Mouse (Mus musculus): ENCODE measurements at regions not wholly inside any gene's neighbourhood (a gene's known extent, or its start where the extent isn't known, plus 50 kb on each side); places are given as distances from the start of the nearest gene placed in this dataset.

- ATAC-seq (ENCODE audit: poor library complexity, severe bottlenecking), result no peak
Observed at GRCm38 (mm10) chr16:78170627-78171605, 130.4 kb upstream of the Cxadr start.

GRCm38 (mm10) chr16:78156876-78157232 lies 144.4 kb upstream of the Cxadr start:
- no peak for ATAC-seq (ENCODE audit: poor library complexity, severe bottlenecking)

GRCm38 (mm10) chr16:78156138-78156875 lies 145.0 kb upstream of the Cxadr start:
- no peak for ATAC-seq (ENCODE audit: poor library complexity, severe bottlenecking)

GRCm38 (mm10) chr16:78153899-78154605 lies 147.2 kb upstream of the Cxadr start:
- ATAC-seq (ENCODE audit: poor library complexity, severe bottlenecking), result no peak

GRCm38 (mm10) chr16:78144146-78144545 lies 157.1 kb upstream of the Cxadr start:
- ATAC-seq (ENCODE audit: poor library complexity, severe bottlenecking), result no peak

GRCm38 (mm10) chr16:78135501-78135900 lies 165.8 kb upstream of the Cxadr start:
- no peak for ATAC-seq (ENCODE audit: poor library complexity, severe bottlenecking)

- ATAC-seq (ENCODE audit: poor library complexity, severe bottlenecking), result no peak
Observed at GRCm38 (mm10) chr16:78134531-78134930, 166.8 kb upstream of the Cxadr start.

GRCm38 (mm10) chr16:78121668-78122067 lies 179.6 kb upstream of the Cxadr start:
- no peak for ATAC-seq (ENCODE audit: poor library complexity, severe bottlenecking)

GRCm38 (mm10) chr16:78120346-78120899 lies 180.9 kb upstream of the Cxadr start:
- no peak for ATAC-seq (ENCODE audit: poor library complexity, severe bottlenecking)

GRCm38 (mm10) chr16:78104246-78104645 lies 197.0 kb upstream of the Cxadr start:
- ATAC-seq (ENCODE audit: poor library complexity, severe bottlenecking), result no peak

- ATAC-seq (ENCODE audit: poor library complexity, severe bottlenecking), result no peak
Observed at GRCm38 (mm10) chr16:78101415-78102326, 199.6 kb upstream of the Cxadr start.

- ATAC-seq (ENCODE audit: poor library complexity, severe bottlenecking), result no peak
Observed at GRCm38 (mm10) chr16:78099842-78100241, 201.4 kb upstream of the Cxadr start.

- no peak for ATAC-seq (ENCODE audit: poor library complexity, severe bottlenecking)
Observed at GRCm38 (mm10) chr16:78099114-78099513, 202.2 kb upstream of the Cxadr start.

- ATAC-seq (ENCODE audit: poor library complexity, severe bottlenecking), result no peak
Observed at GRCm38 (mm10) chr16:78098555-78098954, 202.7 kb upstream of the Cxadr start.

- no peak for ATAC-seq (ENCODE audit: poor library complexity, severe bottlenecking)
Observed at GRCm38 (mm10) chr16:78096571-78096970, 204.7 kb upstream of the Cxadr start.

- ATAC-seq (ENCODE audit: poor library complexity, severe bottlenecking), result no peak
Observed at GRCm38 (mm10) chr16:78090155-78090554, 211.1 kb upstream of the Cxadr start.

GRCm38 (mm10) chr16:78067532-78068118 lies 233.7 kb upstream of the Cxadr start:
- no peak for ATAC-seq (ENCODE audit: poor library complexity, severe bottlenecking)

GRCm38 (mm10) chr16:78060516-78060915 lies 240.8 kb upstream of the Cxadr start:
- ATAC-seq (ENCODE audit: poor library complexity, severe bottlenecking), result no peak

- ATAC-seq (ENCODE audit: poor library complexity, severe bottlenecking), result no peak
Observed at GRCm38 (mm10) chr16:78057549-78057948, 243.7 kb upstream of the Cxadr start.

GRCm38 (mm10) chr16:78052133-78052532 lies 249.2 kb upstream of the Cxadr start:
- ATAC-seq (ENCODE audit: poor library complexity, severe bottlenecking), result no peak
